Mouse (Mus musculus) G1E-ER4 (cell line): ENCODE measurements at regions not wholly inside any gene's neighbourhood (a gene's known extent, or its start where the extent isn't known, plus 50 kb on each side); places are given as distances from the start of the nearest gene placed in this dataset.

Experiments used
- GATA1 ChIP-seq: IDR thresholded peaks from one replicate; pipeline ENCODE4 v1.8.0; 2012; ENCODE audit warnings: low read length, inconsistent platforms

GRCm38 (mm10) chr10:119043069-119043468 is 173.1 kb upstream of the Dyrk2 start:
- TF ChIP-seq GATA1: no peak

DNA sequence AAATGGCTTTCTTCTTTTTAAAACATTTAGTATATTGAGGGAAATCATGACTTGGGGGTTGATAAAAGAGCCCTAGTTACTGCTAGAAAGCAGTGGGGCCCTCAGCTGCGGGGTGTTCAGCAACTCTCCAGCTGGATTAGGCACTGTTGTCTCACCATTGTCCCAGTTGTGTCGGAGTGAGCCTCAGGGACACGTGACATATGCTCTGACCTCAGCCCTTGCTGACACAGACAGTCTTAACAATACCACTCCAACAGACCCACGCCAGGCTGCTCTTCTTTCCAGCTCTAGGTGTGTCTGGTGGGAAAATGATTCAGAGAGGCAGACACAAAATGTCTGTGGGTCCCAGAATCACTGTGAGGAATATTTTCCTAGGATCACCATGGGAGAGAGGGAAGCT is 170.2 kb upstream of the Dyrk2 start:
- no peak for TF ChIP-seq GATA1

- TF ChIP-seq GATA1: no peak
Measured at GRCm38 (mm10) chr10:119039732-119040131, 169.7 kb upstream of the Dyrk2 start.

DNA sequence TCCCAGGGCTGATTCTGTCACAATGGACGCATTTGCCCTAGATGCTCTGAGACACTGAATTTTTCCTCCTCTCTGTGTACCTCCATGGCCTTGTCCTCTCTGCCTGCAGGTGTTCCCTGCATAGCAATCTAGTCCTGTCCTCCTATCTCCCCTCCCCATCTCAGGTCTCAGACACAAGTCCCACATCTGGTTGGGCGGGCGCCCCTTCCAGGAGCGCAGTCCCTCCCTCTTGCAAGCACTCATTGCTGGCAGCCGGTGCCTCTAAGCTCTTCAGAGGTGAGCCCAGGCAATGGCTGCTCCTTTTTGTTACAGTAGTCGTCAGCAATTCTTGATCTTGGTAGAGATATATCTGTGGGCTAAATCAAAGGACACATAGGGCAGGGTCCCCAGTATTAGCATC is 169.0 kb upstream of the Dyrk2 start:
- TF ChIP-seq GATA1: no peak

- TF ChIP-seq GATA1: peak; percentile 88
Measured at GRCm38 (mm10) chr10:119037781-119038180, 167.8 kb upstream of the Dyrk2 start.

- TF ChIP-seq GATA1: no peak
Measured at GRCm38 (mm10) chr10:119035863-119036262, 165.9 kb upstream of the Dyrk2 start.

- TF ChIP-seq GATA1: no peak
Measured at GRCm38 (mm10) chr10:119034396-119034795, 164.4 kb upstream of the Dyrk2 start.

- TF ChIP-seq GATA1: no peak
Measured at GRCm38 (mm10) chr10:119031282-119032275, 161.6 kb upstream of the Dyrk2 start.

DNA sequence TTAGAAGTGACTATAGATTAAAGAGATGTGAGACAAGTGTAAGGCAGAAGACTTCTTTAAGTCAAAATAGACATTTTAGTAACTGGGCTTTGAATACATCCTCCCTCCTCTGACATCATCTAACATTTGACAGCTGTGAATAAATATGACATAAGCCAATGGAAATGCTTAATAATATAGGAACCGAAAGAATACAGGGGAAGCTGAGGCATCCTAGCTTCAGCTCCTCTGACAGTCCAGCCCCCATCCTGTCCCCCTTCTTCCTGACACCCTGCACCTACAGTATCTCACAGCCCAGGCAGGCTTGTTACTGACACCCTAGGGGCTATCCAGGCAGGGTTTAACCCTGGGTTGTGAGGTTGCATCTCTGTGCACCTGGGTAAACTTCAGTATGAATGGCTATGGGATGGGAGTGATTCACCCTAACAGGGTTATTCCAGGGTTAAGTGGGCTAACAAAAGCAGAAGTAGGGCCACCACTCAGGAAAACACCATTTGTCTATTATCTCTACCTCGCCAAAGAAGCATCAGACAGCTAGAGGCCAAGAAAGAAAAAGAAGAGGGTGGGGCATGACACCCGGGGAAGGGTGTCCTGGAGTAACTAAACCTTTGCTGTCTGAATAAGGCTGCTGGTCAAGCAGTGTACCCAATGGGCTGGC is 158.6 kb upstream of the Dyrk2 start:
- no peak for TF ChIP-seq GATA1

DNA sequence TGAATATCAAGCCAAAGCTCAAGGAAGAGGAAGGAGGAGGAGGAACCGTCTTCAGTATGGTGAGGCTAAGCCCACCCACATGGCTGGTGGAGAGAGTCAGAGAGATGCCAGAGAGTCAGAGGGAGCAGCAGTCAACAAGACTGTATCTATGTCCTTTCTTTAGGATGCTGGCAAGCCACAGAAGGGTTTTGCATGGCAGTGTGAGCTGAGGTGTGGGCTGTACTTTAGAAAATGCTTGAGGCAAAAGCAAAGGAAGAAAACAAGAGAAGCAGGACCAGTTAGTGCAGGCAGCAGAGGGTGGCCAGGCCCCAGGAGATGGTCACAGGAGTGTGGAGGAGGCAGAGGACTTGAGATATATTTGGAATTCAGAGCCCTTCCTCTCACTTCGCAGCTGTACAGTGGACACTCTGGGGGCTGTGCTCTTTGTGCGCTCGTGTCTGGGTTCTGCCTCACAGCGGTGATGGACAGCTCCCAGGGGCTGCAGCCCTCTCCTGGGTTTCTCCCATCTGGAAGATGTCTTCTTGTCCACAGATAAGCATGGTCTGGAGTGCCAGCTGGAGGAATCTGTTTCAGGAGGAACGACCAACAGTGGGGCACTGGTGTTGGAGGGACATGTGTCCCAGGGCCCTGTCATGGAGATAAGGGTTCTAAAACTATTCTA is 157.4 kb upstream of the Dyrk2 start:
- TF ChIP-seq GATA1: no peak

GRCm38 (mm10) chr10:119026291-119026690 is 156.3 kb upstream of the Dyrk2 start:
- no peak for TF ChIP-seq GATA1

DNA sequence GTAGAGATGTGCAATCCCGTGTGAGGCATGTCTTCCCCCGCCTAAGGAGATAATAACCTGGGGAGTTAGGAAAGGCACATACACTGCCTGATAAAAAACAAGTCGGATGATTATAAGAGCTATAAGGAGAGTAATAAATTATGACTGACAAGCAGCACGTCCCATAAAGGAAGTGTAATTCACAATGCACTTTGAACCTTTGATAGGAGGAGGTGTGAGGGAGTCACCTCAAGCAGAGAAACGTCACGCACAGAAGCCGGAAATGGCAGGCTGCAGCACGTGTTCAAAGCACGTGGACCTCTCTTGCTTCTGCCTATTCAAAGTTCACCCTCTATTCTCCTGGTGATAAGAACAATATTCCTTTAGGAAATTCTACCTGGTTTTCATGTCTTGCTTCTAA is 154.4 kb upstream of the Dyrk2 start:
- TF ChIP-seq GATA1: no peak

GRCm38 (mm10) chr10:119019082-119019481 is 149.1 kb upstream of the Dyrk2 start:
- no peak for TF ChIP-seq GATA1

- TF ChIP-seq GATA1: no peak
Measured at GRCm38 (mm10) chr10:119018490-119018889, 148.5 kb upstream of the Dyrk2 start.

GRCm38 (mm10) chr10:119016104-119016503 is 146.1 kb upstream of the Dyrk2 start:
- TF ChIP-seq GATA1: no peak
